Mouse (Mus musculus): Measurements from ENCODE around the gene H2afb2.

The H2afb2 gene

GRCm38 (mm10) chrX:116680878-116681277 is at the start of gene H2afb2:
H2afb2 (plus strand) TSS chrX:116681178.
- no peak for DNase-seq (ENCODE audit: low read depth, low spot score)
